Mouse (Mus musculus) cerebellum, adult 2 months (tissue): ENCODE data around the gene Plcg1.

ENCODE experiments used
- CTCF ChIP-seq: fragments of 200-500 bp; IDR thresholded peaks from 2 replicates; pipeline ENCODE4 v1.5.1; 2011; ENCODE audit warnings: low read depth, mild to moderate bottlenecking, control low read depth, low read length, moderate library complexity, borderline replicate concordance; ENCODE audit not compliant: insufficient read depth
- POLR2A ChIP-seq: fragments of 200-500 bp; IDR thresholded peaks from 2 replicates; pipeline ENCODE4 v1.6.1; 2011; ENCODE audit warnings: low read length, control low read depth, borderline replicate concordance; ENCODE audit not compliant: insufficient read depth

DNA sequence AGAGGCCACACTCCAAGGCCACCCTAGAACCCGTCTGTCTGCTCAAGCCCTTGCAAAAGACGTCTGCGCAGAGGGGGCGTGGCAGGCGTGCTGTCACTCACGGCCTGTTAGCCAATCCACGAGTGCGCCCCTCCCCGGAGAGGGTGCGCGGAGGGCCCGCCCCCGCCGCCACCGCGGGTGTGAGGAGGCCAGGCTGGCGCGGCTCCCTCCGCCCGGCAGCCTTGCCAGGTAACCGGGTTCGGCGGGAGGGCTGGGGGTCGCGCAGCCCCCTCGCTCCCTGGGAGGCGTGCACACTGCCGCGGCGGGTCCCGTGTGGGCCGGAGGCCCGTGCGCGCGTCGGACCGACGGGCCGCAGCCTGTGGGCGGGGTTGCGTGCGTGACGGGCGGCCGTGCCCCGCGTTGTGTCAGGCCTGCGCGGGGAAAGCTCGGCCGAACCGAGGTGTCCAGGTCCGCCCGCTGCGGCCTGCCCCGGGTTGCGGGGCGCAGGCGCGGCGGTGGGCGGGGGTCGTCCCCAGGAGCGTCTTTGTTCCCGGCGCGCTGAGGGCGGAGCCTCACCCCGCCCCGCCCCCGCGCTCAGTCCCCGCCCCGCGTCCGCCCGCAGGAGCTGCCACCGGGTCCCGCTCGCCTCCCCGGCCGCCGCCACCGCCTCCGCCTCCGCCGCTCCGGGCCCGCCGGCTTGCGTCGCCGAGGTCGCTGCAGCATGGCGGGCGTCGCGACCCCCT is at the start of gene Plcg1:
- TF ChIP-seq POLR2A (peak; percentile 37; the same call in 1 of the 2 replicates), CTCF (no peak)
